Mouse (Mus musculus) neural tube, embryonic 13.5 days (tissue): ENCODE data around the gene Ehd4. TPM values are rescaled to one million over a fixed set of nuclear protein-coding genes. Genes with fewer than 3 reads are reported as not detected.

Experiments used
- ATAC-seq: fragments of 200-750 bp; cut with Nextera tagmentation; 2 replicates; pipeline ENCODE4 v1.8.0; 2017; ENCODE audit warnings: low read depth, mild to moderate bottlenecking, moderate TSS enrichment, moderate library complexity
- H3K27ac ChIP-seq: fragments of 300-500 bp; sonication (generic); replicated peaks from 2 replicates; pipeline ENCODE4 v1.5.1; 2015; ENCODE audit warnings: moderate library complexity, mild to moderate bottlenecking, inconsistent platforms
- H3K27me3 ChIP-seq: fragments of 300-500 bp; sonication (generic); 2 replicates; pipeline ENCODE4 v1.6.1; 2015; ENCODE audit warnings: mild to moderate bottlenecking, inconsistent platforms
- H3K36me3 ChIP-seq: fragments of 300-500 bp; sonication (generic); 2 replicates; pipeline ENCODE4 v1.6.1; 2015; ENCODE audit warnings: mild to moderate bottlenecking, inconsistent platforms
- H3K4me1 ChIP-seq: fragments of 300-500 bp; sonication (generic); replicated peaks from 2 replicates; pipeline ENCODE4 v1.6.1; 2015; ENCODE audit warnings: inconsistent platforms
- H3K4me2 ChIP-seq: fragments of 300-500 bp; sonication (generic); 2 replicates; pipeline ENCODE4 v1.6.1; 2015; ENCODE audit warnings: inconsistent platforms, mild to moderate bottlenecking, moderate library complexity
- H3K4me3 ChIP-seq: fragments of 300-500 bp; sonication (generic); 2 replicates; pipeline ENCODE4 v1.5.1; 2015; ENCODE audit warnings: mild to moderate bottlenecking, inconsistent platforms
- H3K9ac ChIP-seq: fragments of 300-500 bp; sonication (generic); 2 replicates; pipeline ENCODE4 v1.6.1; 2015; ENCODE audit warnings: moderate library complexity, mild to moderate bottlenecking, inconsistent platforms
- H3K9me3 ChIP-seq: fragments of 300-500 bp; sonication (generic); 2 replicates; pipeline ENCODE4 v1.6.1; 2016; ENCODE audit warnings: inconsistent platforms
- WGBS: fragments of 180-500 bp; shearing (Covaris S2); methylation state at CpG from one replicate; pipeline ENCODE4 v1.1.7; 2015; 5-methylcytosine and 5-hydroxymethylcytosine counted together
- polyA plus RNA-seq: library from polyadenylated mRNA; unstranded; fragments of >200 nt; fragmentation: Nextera tagmentation; extraction: Ambion mirVana; gene quantifications from 2 replicates; pipeline ENCODE4 v1.2.1, GENCODE M21; 2015

Gene Ehd4
- polyA plus RNA-seq, 1 experiment from 2014 or later, result 15.1 TPM

- no peaks in the 10 kb centered on the region for H3K9me3 ChIP-seq
- no peak for ATAC-seq
Observed at GRCm38 (mm10) chr2:120125461-120125860, 28.9 kb downstream of the Ehd4 start.

DNA sequence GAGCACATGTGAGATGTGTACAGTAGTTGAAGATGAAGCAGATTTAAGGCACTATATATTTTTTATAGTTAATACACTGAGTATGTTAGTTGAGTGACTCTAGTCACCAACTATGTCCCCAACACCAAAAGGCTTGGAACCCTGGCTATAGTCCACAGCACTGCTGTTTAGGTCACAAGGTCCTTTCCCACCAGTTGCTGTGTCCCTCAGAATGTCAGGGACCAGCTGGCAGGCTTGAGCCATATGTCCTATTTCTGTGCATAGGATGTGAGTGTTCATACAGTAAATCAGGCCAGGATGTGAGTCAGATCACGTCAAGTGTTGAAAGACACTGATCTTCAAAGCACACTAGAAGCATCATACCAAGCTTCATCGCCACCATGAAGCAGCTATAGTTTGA is 29.5 kb downstream of the Ehd4 start:
- no peaks in the 10 kb centered on the region for H3K27me3 ChIP-seq
- no peak for ATAC-seq
- no peak overlapping the region for H3K4me2 ChIP-seq
- 0 out of 2 replicates have a peak, but pooled peaks cover 5% of the 10 kb centered on the region for H3K4me1 ChIP-seq
- no peak overlapping the region for H3K27ac ChIP-seq
- H3K4me3 ChIP-seq, result no peak overlapping the region
- no peaks in the 10 kb centered on the region for H3K9me3 ChIP-seq
- 73% methylated on average over 2 of the region's 2 CpGs for WGBS
- H3K9ac ChIP-seq, result no peak overlapping the region
- H3K36me3 ChIP-seq, result no peaks in the 10 kb centered on the region

More at GRCm38 (mm10) chr2:120125461-120125860, 28.9 kb downstream of the Ehd4 start:
- Histone ChIP-seq H3K27ac (no peak overlapping the region), H3K4me1 (0 out of 2 replicates have a peak, but pooled peaks cover 5% of the 10 kb centered on the region), H3K4me3 (no peak overlapping the region), H3K4me2 (no peak overlapping the region), H3K27me3 (no peaks in the 10 kb centered on the region), H3K9ac (no peak overlapping the region), H3K36me3 (no peaks in the 10 kb centered on the region)
- WGBS, result 97% methylated on average over 1 of the region's 1 CpGs

DNA sequence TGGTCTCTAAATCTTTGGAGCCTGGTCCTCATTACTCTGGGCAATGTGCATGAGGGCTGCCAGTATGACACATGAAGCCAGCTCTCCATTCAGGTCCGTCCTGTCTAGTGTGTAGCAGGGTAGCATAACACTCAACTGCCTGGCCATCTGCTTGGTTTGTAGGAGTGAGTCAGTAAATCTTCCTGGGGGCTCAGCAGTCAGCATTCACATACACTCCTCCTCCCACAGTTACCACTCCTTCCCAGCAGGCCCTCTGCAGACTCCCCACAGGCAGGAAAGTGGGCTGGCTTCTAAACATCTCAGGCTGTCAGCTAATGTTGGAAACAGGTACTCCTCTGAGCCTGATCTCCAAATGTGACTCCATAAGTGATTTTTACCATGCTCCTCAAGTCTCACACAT is 30.3 kb downstream of the Ehd4 start:
- H3K9ac ChIP-seq, result no peak overlapping the region
- H3K4me1 ChIP-seq, result 0 out of 2 replicates have a peak, but pooled peaks cover 5% of the 10 kb centered on the region
- WGBS, result 11% methylated on average over 1 of the region's 1 CpGs
- no peak for ATAC-seq
- no peak overlapping the region for H3K4me3 ChIP-seq
- H3K4me2 ChIP-seq, result no peak overlapping the region
- no peak overlapping the region for H3K27ac ChIP-seq
- H3K36me3 ChIP-seq, result no peaks in the 10 kb centered on the region
- no peaks in the 10 kb centered on the region for H3K27me3 ChIP-seq
- H3K9me3 ChIP-seq, result no peaks in the 10 kb centered on the region

DNA sequence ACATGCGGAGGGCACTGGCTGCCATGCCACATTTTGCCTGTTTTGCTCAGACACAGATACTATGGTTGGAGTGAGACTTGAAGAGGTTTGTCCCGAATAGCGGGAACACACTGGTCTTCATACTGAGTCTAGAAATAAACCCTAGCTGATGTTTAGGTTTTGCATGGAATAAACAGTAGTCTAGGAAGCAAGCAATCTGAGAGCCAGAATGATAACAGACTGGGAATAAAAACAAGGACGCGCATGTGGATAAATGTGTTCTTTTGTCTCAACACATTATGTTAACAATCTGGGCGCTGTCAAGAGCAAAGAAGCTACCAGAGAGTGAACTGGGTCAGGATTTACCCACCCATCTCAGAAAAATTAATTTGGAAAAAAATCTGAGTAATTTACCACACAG is 31.4 kb downstream of the Ehd4 start:
- Histone ChIP-seq H3K9ac (no peak overlapping the region), H3K4me2 (no peak overlapping the region), H3K27ac (no peak overlapping the region), H3K9me3 (no peaks in the 10 kb centered on the region), H3K4me1 (0 out of 2 replicates have a peak, but pooled peaks cover 5% of the 10 kb centered on the region), H3K4me3 (no peak overlapping the region), H3K27me3 (no peaks in the 10 kb centered on the region), H3K36me3 (no peaks in the 10 kb centered on the region)
- WGBS, result 92% methylated on average over 6 of the region's 6 CpGs
- ATAC-seq, result no peak

GRCm38 (mm10) chr2:120117346-120117745 is 37.1 kb downstream of the Ehd4 start:
- H3K27me3 ChIP-seq, result no peaks in the 10 kb centered on the region
- no peaks in the 10 kb centered on the region for H3K4me1 ChIP-seq
- H3K4me3 ChIP-seq, result no peak overlapping the region
- 95% methylated on average over 6 of the region's 6 CpGs for WGBS
- H3K9ac ChIP-seq, result no peak overlapping the region
- no peak for ATAC-seq
- H3K9me3 ChIP-seq, result no peaks in the 10 kb centered on the region
- H3K4me2 ChIP-seq, result no peak overlapping the region
- no peak overlapping the region for H3K27ac ChIP-seq
- H3K36me3 ChIP-seq, result no peaks in the 10 kb centered on the region

GRCm38 (mm10) chr2:120116362-120116761 is 38.0 kb downstream of the Ehd4 start:
- H3K9ac ChIP-seq, result no peak overlapping the region
- ATAC-seq, result no peak
- H3K27ac ChIP-seq, result no peak overlapping the region
- no peaks in the 10 kb centered on the region for H3K9me3 ChIP-seq
- WGBS, result 88% methylated on average over 1 of the region's 1 CpGs
- 0 out of 2 replicates have a peak, but pooled peaks cover 4% of the 10 kb centered on the region for H3K4me1 ChIP-seq
- H3K4me2 ChIP-seq, result no peak overlapping the region
- no peaks in the 10 kb centered on the region for H3K36me3 ChIP-seq
- H3K4me3 ChIP-seq, result no peak overlapping the region
- H3K27me3 ChIP-seq, result no peaks in the 10 kb centered on the region

GRCm38 (mm10) chr2:120114977-120115376 is 39.4 kb downstream of the Ehd4 start:
- no peaks in the 10 kb centered on the region for H3K36me3 ChIP-seq
- H3K27ac ChIP-seq, result no peak overlapping the region
- no peak overlapping the region for H3K9ac ChIP-seq
- 70% methylated on average over 4 of the region's 4 CpGs for WGBS
- no peak overlapping the region for H3K4me2 ChIP-seq
- H3K27me3 ChIP-seq, result no peaks in the 10 kb centered on the region
- ATAC-seq, result no peak
- H3K4me1 ChIP-seq, result 0 out of 2 replicates have a peak, but pooled peaks cover 8% of the 10 kb centered on the region
- H3K4me3 ChIP-seq, result no peak overlapping the region
- no peaks in the 10 kb centered on the region for H3K9me3 ChIP-seq

- 94% methylated on average over 3 of the region's 3 CpGs for WGBS
- Histone ChIP-seq H3K27ac (no peak overlapping the region), H3K4me3 (no peak overlapping the region), H3K9ac (no peak overlapping the region), H3K4me1 (0 out of 2 replicates have a peak, but pooled peaks cover 8% of the 10 kb centered on the region), H3K36me3 (no peaks in the 10 kb centered on the region), H3K27me3 (no peaks in the 10 kb centered on the region), H3K4me2 (no peak overlapping the region), H3K9me3 (no peaks in the 10 kb centered on the region)
- no peak for ATAC-seq
Observed at GRCm38 (mm10) chr2:120113963-120114362, 40.4 kb downstream of the Ehd4 start.

DNA sequence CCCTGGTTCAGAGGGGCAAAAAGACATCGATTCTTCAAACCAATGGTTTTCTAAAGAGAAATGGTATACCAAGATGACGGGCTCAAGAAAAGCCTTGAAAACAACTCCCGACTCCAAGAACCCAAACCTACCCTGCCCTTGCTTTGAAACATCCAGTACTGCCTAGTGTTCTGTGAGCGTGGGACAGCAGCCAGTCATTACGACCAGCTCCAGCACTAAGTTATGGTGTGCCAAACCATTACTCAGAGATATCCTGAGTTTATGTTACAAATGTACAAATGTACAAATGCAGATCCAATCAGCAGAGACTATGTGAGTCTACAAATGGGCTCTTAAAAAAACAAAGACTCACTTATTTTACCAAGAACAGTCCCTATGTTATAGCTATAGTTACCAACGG is 40.9 kb downstream of the Ehd4 start:
- no peaks in the 10 kb centered on the region for H3K9me3 ChIP-seq
- H3K27ac ChIP-seq, result no peak overlapping the region
- H3K4me1 ChIP-seq, result 0 out of 2 replicates have a peak, but pooled peaks cover 8% of the 10 kb centered on the region
- H3K4me3 ChIP-seq, result no peak overlapping the region
- H3K36me3 ChIP-seq, result no peaks in the 10 kb centered on the region
- no peak for ATAC-seq
- H3K27me3 ChIP-seq, result no peaks in the 10 kb centered on the region
- no peak overlapping the region for H3K9ac ChIP-seq
- no peak overlapping the region for H3K4me2 ChIP-seq
- WGBS, result 85% methylated on average over 6 of the region's 6 CpGs

DNA sequence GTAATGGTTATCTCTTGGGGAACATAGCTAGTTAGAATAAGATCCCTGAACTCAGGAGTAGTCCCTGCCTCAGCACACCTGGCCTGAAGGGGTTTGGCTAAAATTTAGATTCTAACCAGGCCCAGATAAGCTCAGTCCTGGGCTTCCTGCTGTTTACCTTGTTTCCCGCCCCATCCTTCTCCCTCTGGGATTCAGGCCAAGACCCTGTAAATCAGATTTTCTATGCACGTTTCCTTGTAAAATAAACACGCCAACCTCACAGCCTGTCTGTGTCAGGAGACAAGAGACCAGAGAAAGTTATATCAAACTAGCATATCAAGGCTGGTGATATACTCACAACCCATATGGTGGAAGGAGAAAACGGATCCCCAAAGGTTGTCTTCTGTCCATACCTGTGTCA is 42.8 kb downstream of the Ehd4 start:
- H3K4me1 ChIP-seq, result 0 out of 2 replicates have a peak, but pooled peaks cover 8% of the 10 kb centered on the region
- H3K27ac ChIP-seq, result no peak overlapping the region
- H3K9me3 ChIP-seq, result no peaks in the 10 kb centered on the region
- ATAC-seq, result no peak
- H3K27me3 ChIP-seq, result no peaks in the 10 kb centered on the region
- no peak overlapping the region for H3K4me2 ChIP-seq
- no peak overlapping the region for H3K4me3 ChIP-seq
- no peaks in the 10 kb centered on the region for H3K36me3 ChIP-seq
- 69% methylated on average over 4 of the region's 4 CpGs for WGBS
- no peak overlapping the region for H3K9ac ChIP-seq

- 84% methylated on average over 3 of the region's 3 CpGs for WGBS
- Histone ChIP-seq H3K9me3 (no peaks in the 10 kb centered on the region), H3K4me2 (no peak overlapping the region), H3K4me3 (no peak overlapping the region), H3K9ac (no peak overlapping the region), H3K36me3 (no peaks in the 10 kb centered on the region), H3K27ac (no peak overlapping the region), H3K27me3 (no peaks in the 10 kb centered on the region), H3K4me1 (0 out of 2 replicates have a peak, but pooled peaks cover 8% of the 10 kb centered on the region)
- ATAC-seq, result no peak
Observed at GRCm38 (mm10) chr2:120111172-120111571, 43.2 kb downstream of the Ehd4 start.

DNA sequence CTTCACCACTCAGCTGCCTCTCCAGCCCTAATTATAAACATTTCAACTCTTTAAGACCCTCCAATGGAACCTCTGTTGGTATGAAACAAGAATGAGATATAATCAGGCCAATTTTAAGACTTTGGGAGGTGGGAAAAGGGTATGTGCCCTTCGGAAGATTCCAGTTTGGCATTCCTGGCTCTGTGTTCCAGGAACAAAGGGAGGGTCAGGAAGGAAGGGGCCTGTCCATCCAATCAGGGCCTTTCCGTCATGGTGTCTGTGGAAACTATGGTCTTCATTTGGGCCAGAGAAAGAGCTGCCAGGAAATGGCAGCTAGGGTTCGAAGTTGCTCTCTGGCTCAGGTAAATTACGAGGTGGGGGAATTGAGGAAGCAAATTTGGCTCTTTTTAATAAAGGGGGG is 46.3 kb downstream of the Ehd4 start:
- Histone ChIP-seq H3K4me2 (no peak overlapping the region), H3K9me3 (no peaks in the 10 kb centered on the region), H3K36me3 (no peaks in the 10 kb centered on the region), H3K9ac (no peak overlapping the region), H3K4me3 (no peak overlapping the region), H3K4me1 (0 out of 2 replicates have a peak, but pooled peaks cover 8% of the 10 kb centered on the region), H3K27me3 (no peaks in the 10 kb centered on the region), H3K27ac (no peak overlapping the region)
- WGBS, result 92% methylated on average over 4 of the region's 4 CpGs
- ATAC-seq, result no peak

- 91% methylated on average over 2 of the region's 2 CpGs for WGBS
- Histone ChIP-seq H3K4me2 (no peak overlapping the region), H3K9me3 (no peaks in the 10 kb centered on the region), H3K27me3 (no peaks in the 10 kb centered on the region), H3K9ac (no peak overlapping the region), H3K27ac (no peak overlapping the region), H3K4me1 (0 out of 2 replicates have a peak, but pooled peaks cover 8% of the 10 kb centered on the region), H3K4me3 (no peak overlapping the region), H3K36me3 (no peaks in the 10 kb centered on the region)
- ATAC-seq, result no peak
Observed at GRCm38 (mm10) chr2:120107446-120107845, 47.0 kb downstream of the Ehd4 start.
